Comparison of ENCODE assay signal across 7 mouse cellular contexts in genomic region chr13:5862003-5862625, GRCm38 (mm10). TPM values are rescaled to one million over a fixed set of nuclear protein-coding genes. Genes with fewer than 3 reads are reported as not detected.
DNase-seq lines count a peak whose midpoint lies in the region; ATAC-seq lines count a peak whose summit lies in the region.

No protein-coding gene starts in this region.

- intact Hi-C loops in heart, postnatal 14 days (cut with DNase I), result loop anchor here (2.0 to 5.0 kb wide), 8 partner anchors 150 to 1195 kb away; no protein-coding TSS in a partner anchor

- H3K9ac ChIP-seq in stomach, embryonic 15.5 days, result peak overlapping the region; percentile 76

- peaks cover 26% of the 10 kb centered on the region for H3K36me3 ChIP-seq in embryonic facial prominence, embryonic 10.5 days (replicated peaks)
- H3K36me3 ChIP-seq in stomach, embryonic 15.5 days, result peaks cover 22% of the 10 kb centered on the region

- no peaks in the 10 kb centered on the region for H3K27me3 ChIP-seq in embryonic facial prominence, embryonic 10.5 days (replicated peaks; ENCODE audit: low read depth, poor library complexity, severe bottlenecking)
- no peaks in the 10 kb centered on the region for H3K27me3 ChIP-seq in stomach, embryonic 15.5 days (replicated peaks)

- no peaks in the 10 kb centered on the region for H3K9me3 ChIP-seq in embryonic facial prominence, embryonic 10.5 days
- H3K9me3 ChIP-seq in stomach, embryonic 15.5 days, result no peaks in the 10 kb centered on the region

- DNase-seq in T-cell, adult 2 months (ENCODE audit: low spot score), result peak; percentile 72
- peak; percentile 51 for DNase-seq in embryonic facial prominence, embryonic 10.5 days (ENCODE audit: low spot score)
- DNase-seq in heart, postnatal 14 days, result peak; percentile 52 to 58
- peak; percentile 51 to 60 for DNase-seq in kidney, postnatal 4 days
- DNase-seq in lung, postnatal 25 days (ENCODE audit: low spot score), result peak; percentile 76

- H3K4me3 ChIP-seq in embryonic facial prominence, embryonic 10.5 days, result peak overlapping the region; percentile 76
- peak overlapping the region; percentile 74 for H3K4me3 ChIP-seq in stomach, embryonic 15.5 days (replicated peaks)

- ATAC-seq in CD4-positive, CD25-positive, alpha-beta regulatory T cell, adult 4 months, result peak; percentile 19
- ATAC-seq in stomach, embryonic 15.5 days (ENCODE audit: insufficient read depth, low FRiP score, low read depth), result no peak

- peaks cover 17% of the 10 kb centered on the region for H3K4me1 ChIP-seq in embryonic facial prominence, embryonic 10.5 days
- peaks cover 19% of the 10 kb centered on the region for H3K4me1 ChIP-seq in stomach, embryonic 15.5 days

- peak overlapping the region; percentile 99 for H3K27ac ChIP-seq in embryonic facial prominence, embryonic 10.5 days (replicated peaks)
- peak overlapping the region; percentile 99 for H3K27ac ChIP-seq in stomach, embryonic 15.5 days

- peak overlapping the region; percentile 53 for H3K4me2 ChIP-seq in stomach, embryonic 15.5 days

- under 1% methylated on average over 20 of the region's 20 CpGs for WGBS in embryonic facial prominence, embryonic 10.5 days
- 1% methylated on average over 20 of the region's 20 CpGs for WGBS in stomach, embryonic 15.5 days

RNA-seq across cellular contexts. Expression of gene Klf6, which starts 0.8 kb away (rescaled TPM):
- 100 to 1,000 TPM; 158 to 263 TPM for polyA plus RNA-seq in CD4-positive, CD25-positive, alpha-beta regulatory T cell, adult 4 months (2017; shearing (Covaris generic))
- 39.5 and 43.2 TPM in 2 replicates for polyA plus RNA-seq in embryonic facial prominence, embryonic 10.5 days (2016; fragmentation: Nextera tagmentation; extraction: Ambion mirVana)
- 10 to 100 TPM; 76.8 to 80.6 TPM for total RNA-seq in heart, postnatal 14 days (2021)
- 80.4 and 88.9 TPM in 2 replicates for polyA plus RNA-seq in stomach, embryonic 15.5 days (2015; fragmentation: Nextera tagmentation; extraction: Ambion mirVana)
